Mouse (Mus musculus) forebrain, postnatal 0 days (tissue): ENCODE measurements at regions not wholly inside any gene's neighbourhood (a gene's known extent, or its start where the extent isn't known, plus 50 kb on each side); places are given as distances from the start of the nearest gene placed in this dataset.

Source experiments
- ATAC-seq: fragments of 200-750 bp; cut with Nextera tagmentation; 2 replicates; pipeline ENCODE4 v1.8.0; 2017; ENCODE audit warnings: mild to moderate bottlenecking, moderate library complexity
- DNase-seq: peaks from one replicate; pipeline ENCODE4 v3.0.0-alpha.2; 2015
- H3K27ac ChIP-seq: fragments of 300-500 bp; sonication (generic); 2 replicates; pipeline ENCODE4 v1.5.1; 2014; ENCODE audit warnings: low read depth, mild to moderate bottlenecking, antibody characterized with exemption, low read length, moderate library complexity, mixed read lengths
- H3K27me3 ChIP-seq: fragments of 300-500 bp; sonication (generic); 2 replicates; pipeline ENCODE4 v1.6.1; 2014; ENCODE audit warnings: mild to moderate bottlenecking, low read length, mixed read lengths; ENCODE audit not compliant: insufficient read depth
- H3K36me3 ChIP-seq: fragments of 300-500 bp; sonication (generic); 2 replicates; pipeline ENCODE4 v1.6.1; 2014; ENCODE audit warnings: mild to moderate bottlenecking, moderate library complexity; ENCODE audit not compliant: insufficient read depth
- H3K4me1 ChIP-seq: fragments of 300-500 bp; sonication (generic); 2 replicates; pipeline ENCODE4 v1.6.1; 2014; ENCODE audit warnings: antibody characterized with exemption; ENCODE audit not compliant: insufficient read depth
- H3K4me2 ChIP-seq: fragments of 300-500 bp; sonication (generic); 2 replicates; pipeline ENCODE4 v1.6.1; 2014; ENCODE audit warnings: low read depth, mild to moderate bottlenecking, moderate library complexity
- H3K4me3 ChIP-seq: fragments of 300-500 bp; sonication (generic); 2 replicates; pipeline ENCODE4 v1.5.1; 2014; ENCODE audit warnings: low read depth, low read length, mixed read lengths
- H3K9ac ChIP-seq: fragments of 300-500 bp; sonication (generic); 2 replicates; pipeline ENCODE4 v1.6.1; 2014; ENCODE audit warnings: mild to moderate bottlenecking
- H3K9me3 ChIP-seq: fragments of 300-500 bp; sonication (generic); 2 replicates; pipeline ENCODE4 v1.6.1; 2016; ENCODE audit warnings: low read length
- CTCF ChIP-seq: sonication (generic); IDR thresholded peaks from 2 replicates; pipeline ENCODE4 v1.5.1; 2016; ENCODE audit warnings: antibody characterized with exemption, control low read depth, low read depth
- WGBS: fragments of 180-500 bp; shearing (Covaris S2); extraction: QIAGEN DNeasy Blood & Tissue Kit; methylation state at CpG from one replicate; pipeline ENCODE4 v1.1.7; 2014; 5-methylcytosine and 5-hydroxymethylcytosine counted together

GRCm38 (mm10) chr11:18722770-18723169 lies 296.0 kb downstream of the Meis1 start:
- 67% methylated on average over 8 of the region's 8 CpGs for WGBS
- DNase-seq (no peak), ATAC-seq (no peak)
- Histone ChIP-seq H3K4me1 (no peaks in the 10 kb centered on the region), H3K4me3 (no peak overlapping the region), H3K9ac (no peak overlapping the region), H3K27ac (no peak overlapping the region), H3K9me3 (no peaks in the 10 kb centered on the region), H3K36me3 (no peaks in the 10 kb centered on the region), H3K27me3 (no peaks in the 10 kb centered on the region), H3K4me2 (no peak overlapping the region)
- no peak for TF ChIP-seq CTCF

DNA sequence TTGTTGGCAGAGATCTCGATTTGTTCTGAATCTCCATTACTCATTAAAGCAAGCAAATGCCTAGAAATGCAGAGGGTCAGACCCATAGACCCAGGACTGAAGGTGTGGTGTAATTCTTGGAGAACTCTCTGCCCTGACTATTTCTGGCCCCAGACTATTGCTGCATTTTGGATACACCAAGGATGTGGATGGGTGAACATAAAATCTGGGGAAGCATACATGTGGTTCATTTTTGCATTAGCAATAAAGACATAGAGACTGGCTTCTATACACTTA lies 303.0 kb downstream of the Meis1 start:
- Histone ChIP-seq H3K4me2 (no peak overlapping the region), H3K27ac (no peak overlapping the region), H3K9ac (no peak overlapping the region), H3K4me3 (no peak overlapping the region), H3K27me3 (no peaks in the 10 kb centered on the region), H3K9me3 (no peaks in the 10 kb centered on the region), H3K4me1 (no peaks in the 10 kb centered on the region), H3K36me3 (no peaks in the 10 kb centered on the region)
- DNase-seq (no peak), ATAC-seq (no peak)
- 9% methylated on average over 1 of the region's 1 CpGs for WGBS
- no peak for TF ChIP-seq CTCF

GRCm38 (mm10) chr11:18715050-18715850 lies 303.5 kb downstream of the Meis1 start:
- ATAC-seq, result no peak

DNA sequence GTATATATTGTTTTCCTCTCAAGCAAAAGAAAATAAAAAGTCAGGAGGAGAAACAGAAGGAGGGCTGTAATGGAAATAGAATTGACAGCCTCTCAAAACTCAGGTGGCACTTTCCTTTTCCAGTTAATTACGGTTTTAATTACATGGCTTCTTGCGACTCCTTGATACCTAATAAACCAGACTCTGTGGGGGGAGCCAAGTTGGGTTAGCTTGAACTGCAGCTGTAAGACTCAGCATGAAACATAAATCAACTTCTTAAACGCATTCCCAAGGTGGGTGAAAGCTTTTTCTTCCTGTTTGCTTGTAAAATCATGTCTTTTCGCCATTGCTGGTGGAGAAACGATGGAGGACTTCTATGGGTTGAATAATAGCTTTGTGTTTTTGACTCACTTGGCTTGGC lies 304.4 kb downstream of the Meis1 start:
- no peaks in the 10 kb centered on the region for H3K9me3 ChIP-seq
- no peaks in the 10 kb centered on the region for H3K4me1 ChIP-seq
- no peak overlapping the region for H3K27ac ChIP-seq
- 60% methylated on average over 5 of the region's 5 CpGs for WGBS
- no peak overlapping the region for H3K4me2 ChIP-seq
- no peaks in the 10 kb centered on the region for H3K36me3 ChIP-seq
- no peak for TF ChIP-seq CTCF
- no peak overlapping the region for H3K4me3 ChIP-seq
- no peaks in the 10 kb centered on the region for H3K27me3 ChIP-seq
- DNase-seq (no peak), ATAC-seq (no peak)
- no peak overlapping the region for H3K9ac ChIP-seq

More at GRCm38 (mm10) chr11:18715050-18715850, 303.5 kb downstream of the Meis1 start:
- no peak for DNase-seq
- Histone ChIP-seq H3K27me3 (no peaks in the 10 kb centered on the region), H3K36me3 (no peaks in the 10 kb centered on the region), H3K27ac (no peak overlapping the region), H3K4me1 (no peaks in the 10 kb centered on the region), H3K4me2 (no peak overlapping the region), H3K4me3 (no peak overlapping the region), H3K9me3 (no peaks in the 10 kb centered on the region), H3K9ac (no peak overlapping the region)
- 26% methylated on average over 2 of the region's 2 CpGs for WGBS
- no peak for TF ChIP-seq CTCF

- ATAC-seq (no peak), DNase-seq (no peak)
- no peak overlapping the region for H3K4me3 ChIP-seq
- TF ChIP-seq CTCF, result no peak
- no peak overlapping the region for H3K9ac ChIP-seq
- no peak overlapping the region for H3K27ac ChIP-seq
- no peak overlapping the region for H3K4me2 ChIP-seq
- 75% methylated on average over 10 of the region's 10 CpGs for WGBS
- H3K9me3 ChIP-seq, result no peaks in the 10 kb centered on the region
- H3K4me1 ChIP-seq, result no peaks in the 10 kb centered on the region
- H3K36me3 ChIP-seq, result no peaks in the 10 kb centered on the region
- no peaks in the 10 kb centered on the region for H3K27me3 ChIP-seq
Observed at GRCm38 (mm10) chr11:18712642-18713053, 306.1 kb downstream of the Meis1 start.

DNA sequence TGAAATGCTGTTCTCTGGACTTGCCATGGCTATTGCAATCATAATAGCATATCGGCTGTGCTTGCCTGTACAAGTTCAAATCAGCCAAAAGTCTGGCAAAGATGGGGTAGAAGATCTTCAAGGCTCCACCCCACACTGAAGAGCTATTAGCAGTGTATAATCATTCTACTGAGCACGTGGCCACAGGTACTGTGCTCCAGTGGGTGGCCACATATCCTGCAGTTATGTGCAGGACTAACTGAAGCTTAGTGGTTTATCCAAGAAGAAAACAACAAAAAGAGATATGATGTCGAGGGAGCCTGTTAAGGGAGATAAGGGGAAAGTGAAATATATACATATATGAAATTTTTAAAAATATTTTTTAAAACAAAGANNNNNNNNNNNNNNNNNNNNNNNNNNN lies 309.2 kb downstream of the Meis1 start:
- Histone ChIP-seq H3K4me2 (no peak overlapping the region), H3K36me3 (no peaks in the 10 kb centered on the region), H3K27me3 (no peaks in the 10 kb centered on the region), H3K9me3 (no peaks in the 10 kb centered on the region), H3K4me3 (no peak overlapping the region), H3K9ac (no peak overlapping the region), H3K4me1 (no peaks in the 10 kb centered on the region), H3K27ac (no peak overlapping the region)
- WGBS, result 85% methylated on average over 3 of the region's 3 CpGs
- no peak for ATAC-seq
- TF ChIP-seq CTCF, result no peak
- no peak for DNase-seq

DNA sequence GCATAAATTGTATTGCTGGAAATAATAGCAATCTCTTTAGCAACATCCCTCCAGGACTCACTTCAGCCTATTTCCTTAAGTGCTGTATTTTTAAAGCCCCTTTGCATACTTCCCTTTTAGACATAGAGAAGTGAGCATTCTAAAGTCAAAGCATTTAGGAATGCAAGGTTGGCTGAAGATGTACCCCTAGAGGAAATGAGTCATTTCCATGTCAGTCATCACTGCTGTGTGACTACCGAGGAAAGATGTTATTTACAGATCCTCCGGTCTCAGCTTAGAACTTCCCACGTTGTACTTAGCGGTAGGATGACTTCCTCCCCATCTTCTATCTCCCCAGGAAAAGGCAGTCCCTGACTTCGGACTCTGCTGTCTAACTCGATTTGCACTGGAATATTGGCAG lies 337.2 kb downstream of the Meis1 start:
- ATAC-seq, result no peak
- Histone ChIP-seq H3K4me2 (no peak overlapping the region), H3K9me3 (no peaks in the 10 kb centered on the region), H3K27me3 (no peaks in the 10 kb centered on the region), H3K36me3 (no peaks in the 10 kb centered on the region), H3K4me1 (no peaks in the 10 kb centered on the region), H3K4me3 (no peak overlapping the region), H3K27ac (no peak overlapping the region), H3K9ac (no peak overlapping the region)
- DNase-seq, result no peak
- TF ChIP-seq CTCF, result no peak
- WGBS, result 91% methylated on average over 6 of the region's 6 CpGs
